Mouse (Mus musculus): ENCODE data around the gene Gm17349. TPM values are rescaled to one million over a fixed set of nuclear protein-coding genes. Genes with fewer than 3 reads are reported as not detected.

The Gm17349 gene
- polyA plus RNA-seq, 1 experiment from 2014 or later, result not detected

- no peak overlapping the region for H3K27ac ChIP-seq
- WGBS, result 3% methylated on average over 12 of the region's 12 CpGs
- H3K4me3 ChIP-seq, result no peak overlapping the region
- no peak overlapping the region for H3K9ac ChIP-seq
- no peaks in the 10 kb centered on the region for H3K9me3 ChIP-seq
- H3K4me1 ChIP-seq, result peaks cover 25% of the 10 kb centered on the region
- no peak overlapping the region for H3K4me2 ChIP-seq
- no peaks in the 10 kb centered on the region for H3K36me3 ChIP-seq
- no peak for ATAC-seq (ENCODE audit: borderline replicate concordance, extremely low read depth, low FRiP score, low TSS enrichment)
- peaks cover 84% of the 10 kb centered on the region for H3K27me3 ChIP-seq
These were observed 36.4 kb downstream of the Gm17349 start for GRCm38 (mm10) chr15:99668881-99669280.

DNA sequence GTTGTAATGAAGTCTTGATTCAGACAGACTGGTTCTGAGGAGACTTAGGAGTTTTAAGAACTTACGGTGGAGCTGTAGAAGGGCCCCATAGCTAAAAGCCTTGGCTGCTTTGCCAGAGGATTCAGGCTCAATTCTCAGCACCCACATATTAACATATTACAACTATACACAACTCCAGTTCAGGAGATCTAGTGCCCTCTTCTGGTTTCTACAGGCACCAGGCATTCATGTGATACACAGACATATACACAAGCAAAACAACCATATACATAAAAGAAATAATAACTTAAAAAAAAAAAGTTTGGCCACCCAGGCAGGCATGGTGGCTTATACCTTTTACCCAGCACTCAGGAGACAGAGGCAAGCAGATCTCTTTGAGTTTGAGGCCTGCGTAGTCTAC is 37.7 kb downstream of the Gm17349 start:
- Histone ChIP-seq H3K36me3 (no peaks in the 10 kb centered on the region), H3K9me3 (no peaks in the 10 kb centered on the region), H3K4me3 (no peak overlapping the region), H3K4me1 (peaks cover 26% of the 10 kb centered on the region), H3K27me3 (peaks cover 79% of the 10 kb centered on the region), H3K27ac (no peak overlapping the region), H3K4me2 (no peak overlapping the region), H3K9ac (no peak overlapping the region)
- ATAC-seq (ENCODE audit: borderline replicate concordance, extremely low read depth, low FRiP score, low TSS enrichment), result no peak
- WGBS, result 96% methylated on average over 2 of the region's 2 CpGs

DNA sequence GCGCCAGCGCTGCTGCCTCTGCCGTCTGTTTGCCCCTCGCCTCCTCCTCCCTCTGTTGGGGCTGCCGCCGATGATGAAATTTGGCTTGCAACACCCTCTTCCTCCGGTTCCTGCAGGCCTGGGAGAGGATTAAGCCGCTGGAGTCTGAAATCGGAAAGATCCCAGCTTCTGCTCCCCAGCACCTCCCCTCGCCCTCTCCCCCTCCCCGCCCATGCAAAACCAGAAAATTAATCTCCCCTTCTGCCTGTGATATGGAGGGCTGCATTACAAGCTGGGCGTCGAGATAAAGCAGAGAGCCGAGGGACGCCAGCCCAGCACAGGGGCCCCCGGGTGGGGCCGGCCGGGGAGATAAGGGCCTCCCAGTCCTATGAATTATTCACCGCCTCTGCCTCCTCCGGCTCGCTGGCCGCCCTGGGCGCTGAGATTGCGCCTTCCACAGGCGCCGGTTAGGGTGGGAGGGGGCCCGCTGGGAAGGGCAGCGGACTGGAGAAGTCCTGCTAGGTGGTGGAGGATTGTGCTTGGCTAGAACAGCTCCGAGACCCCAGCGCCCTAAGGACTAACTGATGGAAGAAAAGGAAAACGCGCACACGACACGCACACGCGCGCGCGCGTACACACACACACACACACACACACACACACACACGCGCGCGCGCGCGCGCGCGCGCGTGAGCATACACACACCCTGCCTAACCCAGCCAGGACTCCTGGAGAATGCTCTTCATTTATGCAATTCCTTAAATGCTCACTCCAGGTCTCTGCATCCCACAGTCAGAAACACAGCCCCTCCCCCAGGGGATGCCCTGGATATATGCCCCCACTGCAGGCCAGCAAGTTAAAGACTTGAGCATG is 40.5 kb downstream of the Gm17349 start:
- Histone ChIP-seq H3K4me2 (peak overlapping the region; percentile 93), H3K27me3 (peaks cover 63% of the 10 kb centered on the region), H3K4me3 (peak overlapping the region; percentile 44), H3K36me3 (no peaks in the 10 kb centered on the region), H3K9me3 (no peaks in the 10 kb centered on the region), H3K4me1 (peaks cover 14% of the 10 kb centered on the region), H3K27ac (peak overlapping the region; percentile 41; the same call in 1 of the 2 replicates), H3K9ac (peak overlapping the region; percentile 38)
- under 1% methylated on average over 51 of the region's 52 CpGs for WGBS
- peak; percentile 77 for ATAC-seq (ENCODE audit: borderline replicate concordance, extremely low read depth, low FRiP score, low TSS enrichment)

DNA sequence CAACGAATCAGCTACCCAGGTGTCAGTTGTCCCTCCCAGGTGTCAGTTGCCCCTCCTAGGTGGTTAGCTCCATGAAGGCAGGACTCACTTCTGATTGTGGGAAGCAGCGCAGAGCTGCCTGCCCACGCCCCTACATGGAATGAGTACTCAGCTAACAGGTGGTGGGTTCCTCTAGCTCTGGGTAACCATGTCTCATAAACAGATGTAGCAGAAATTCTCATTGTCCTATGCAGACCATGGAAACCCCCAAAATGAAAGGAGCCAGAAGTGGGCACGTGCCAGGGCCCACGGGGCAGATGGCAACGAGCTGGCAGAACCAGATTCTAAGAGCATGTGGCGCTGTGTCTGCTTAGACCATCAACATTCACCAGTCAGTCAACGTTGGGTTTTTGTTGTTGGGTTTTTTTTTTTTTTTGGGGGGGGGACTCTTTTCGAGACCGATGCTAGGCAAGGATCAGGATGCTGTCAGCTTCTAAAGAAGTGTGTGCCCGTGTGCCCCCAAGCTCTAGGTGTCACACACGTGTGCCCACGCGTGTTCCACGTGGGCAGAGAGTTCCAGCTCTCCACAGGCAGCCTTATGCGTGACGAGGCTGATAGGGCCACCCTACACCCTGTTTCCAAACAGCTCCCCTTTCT is 41.2 kb downstream of the Gm17349 start:
- H3K27ac ChIP-seq, result no peak overlapping the region
- 3% methylated on average over 17 of the region's 17 CpGs for WGBS
- no peaks in the 10 kb centered on the region for H3K9me3 ChIP-seq
- no peak overlapping the region for H3K9ac ChIP-seq
- H3K4me3 ChIP-seq, result peak overlapping the region; percentile 44
- H3K4me2 ChIP-seq, result peak overlapping the region; percentile 93
- peaks cover 14% of the 10 kb centered on the region for H3K4me1 ChIP-seq
- H3K27me3 ChIP-seq, result peaks cover 56% of the 10 kb centered on the region
- H3K36me3 ChIP-seq, result no peaks in the 10 kb centered on the region
- no peak for ATAC-seq (ENCODE audit: borderline replicate concordance, extremely low read depth, low FRiP score, low TSS enrichment)

DNA sequence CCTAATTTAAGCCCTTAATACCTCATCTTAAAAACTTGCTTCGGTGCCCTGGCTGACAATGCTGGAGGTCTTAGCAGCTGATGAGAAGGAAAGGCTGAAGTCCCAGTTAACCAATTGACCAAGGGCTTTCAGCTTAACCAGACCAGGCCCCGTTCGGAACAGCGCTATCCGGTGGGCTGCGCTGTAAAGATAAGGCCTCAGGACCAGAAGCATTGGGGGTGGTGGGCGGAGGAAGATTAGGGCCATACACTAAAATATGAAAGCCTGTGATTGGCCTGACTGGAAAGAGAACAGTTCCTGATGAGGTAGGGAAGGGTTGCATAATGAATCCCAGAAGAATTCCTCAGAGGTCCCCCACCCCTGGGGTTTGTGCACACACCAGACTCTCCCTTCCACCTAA is 42.9 kb downstream of the Gm17349 start:
- H3K36me3 ChIP-seq, result no peaks in the 10 kb centered on the region
- no peak overlapping the region for H3K4me2 ChIP-seq
- no peak for ATAC-seq (ENCODE audit: borderline replicate concordance, extremely low read depth, low FRiP score, low TSS enrichment)
- H3K4me3 ChIP-seq, result no peak overlapping the region
- H3K9ac ChIP-seq, result no peak overlapping the region
- peaks cover 50% of the 10 kb centered on the region for H3K27me3 ChIP-seq
- 55% methylated on average over 7 of the region's 7 CpGs for WGBS
- peaks cover 14% of the 10 kb centered on the region for H3K4me1 ChIP-seq
- H3K27ac ChIP-seq, result no peak overlapping the region
- H3K9me3 ChIP-seq, result no peaks in the 10 kb centered on the region

- H3K36me3 ChIP-seq, result no peaks in the 10 kb centered on the region
- WGBS, result 94% methylated on average over 15 of the region's 15 CpGs
- H3K9ac ChIP-seq, result no peak overlapping the region
- no peak overlapping the region for H3K27ac ChIP-seq
- no peak overlapping the region for H3K4me2 ChIP-seq
- peaks cover 14% of the 10 kb centered on the region for H3K4me1 ChIP-seq
- H3K4me3 ChIP-seq, result no peak overlapping the region
- ATAC-seq (ENCODE audit: borderline replicate concordance, extremely low read depth, low FRiP score, low TSS enrichment), result no peak
- peaks cover 47% of the 10 kb centered on the region for H3K27me3 ChIP-seq
- no peaks in the 10 kb centered on the region for H3K9me3 ChIP-seq
These were observed 44.0 kb downstream of the Gm17349 start for GRCm38 (mm10) chr15:99661121-99661830.

DNA sequence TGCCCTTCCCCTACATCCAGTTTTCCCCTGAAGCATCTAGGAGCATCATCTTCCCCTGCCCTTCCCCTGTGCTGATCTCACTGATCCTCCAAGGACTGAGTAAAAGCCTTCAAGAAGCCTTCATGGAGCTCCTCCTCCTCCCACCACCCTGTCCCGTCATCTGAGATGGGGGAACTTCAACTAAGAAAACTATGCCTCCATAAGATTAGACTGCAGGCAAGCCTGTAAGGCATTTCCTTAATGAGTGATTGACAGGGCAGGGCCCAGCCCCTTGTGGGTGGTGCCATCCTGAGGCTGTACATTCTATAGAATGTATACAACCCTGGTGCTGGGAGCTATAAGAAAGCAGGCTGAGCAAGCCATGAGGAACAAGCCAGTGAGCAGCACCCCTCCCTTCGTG is 46.9 kb downstream of the Gm17349 start:
- H3K36me3 ChIP-seq, result no peaks in the 10 kb centered on the region
- H3K4me3 ChIP-seq, result no peak overlapping the region
- WGBS, result 30% methylated on average over 2 of the region's 2 CpGs
- peaks cover 48% of the 10 kb centered on the region for H3K27me3 ChIP-seq
- H3K9me3 ChIP-seq, result no peaks in the 10 kb centered on the region
- H3K9ac ChIP-seq, result no peak overlapping the region
- no peak overlapping the region for H3K4me2 ChIP-seq
- no peak for ATAC-seq (ENCODE audit: borderline replicate concordance, extremely low read depth, low FRiP score, low TSS enrichment)
- H3K4me1 ChIP-seq, result peaks cover 8% of the 10 kb centered on the region; the same call in 1 of the 2 replicates
- no peak overlapping the region for H3K27ac ChIP-seq

GRCm38 (mm10) chr15:99655956-99656355 is 49.3 kb downstream of the Gm17349 start:
- H3K4me2 ChIP-seq, result no peak overlapping the region
- peaks cover 9% of the 10 kb centered on the region; the same call in 1 of the 2 replicates for H3K4me1 ChIP-seq
- H3K36me3 ChIP-seq, result no peaks in the 10 kb centered on the region
- no peak overlapping the region for H3K4me3 ChIP-seq
- H3K9ac ChIP-seq, result no peak overlapping the region
- WGBS, result 35% methylated on average over 9 of the region's 9 CpGs
- ATAC-seq (ENCODE audit: borderline replicate concordance, extremely low read depth, low FRiP score, low TSS enrichment), result no peak
- H3K27me3 ChIP-seq, result peaks cover 35% of the 10 kb centered on the region
- H3K27ac ChIP-seq, result no peak overlapping the region
- H3K9me3 ChIP-seq, result no peaks in the 10 kb centered on the region

GRCm38 (mm10) chr15:99653876-99654275 is 51.4 kb downstream of the Gm17349 start:
- H3K4me1 ChIP-seq, result peaks cover 27% of the 10 kb centered on the region
- 3% methylated on average over 21 of the region's 21 CpGs for WGBS
- ATAC-seq (ENCODE audit: borderline replicate concordance, extremely low read depth, low FRiP score, low TSS enrichment), result no peak

GRCm38 (mm10) chr15:99653291-99653690 is 52.0 kb downstream of the Gm17349 start:
- Histone ChIP-seq H3K36me3 (no peaks in the 10 kb centered on the region), H3K4me1 (peaks cover 32% of the 10 kb centered on the region), H3K9me3 (no peaks in the 10 kb centered on the region), H3K9ac (no peak overlapping the region), H3K27ac (no peak overlapping the region), H3K4me3 (peak overlapping the region; percentile 13; the same call in 1 of the 2 replicates), H3K4me2 (peak overlapping the region; percentile 53), H3K27me3 (peaks cover 35% of the 10 kb centered on the region)
- WGBS, result 11% methylated on average over 8 of the region's 8 CpGs
- no peak for ATAC-seq (ENCODE audit: borderline replicate concordance, extremely low read depth, low FRiP score, low TSS enrichment)

More at GRCm38 (mm10) chr15:99653876-99654275, 51.4 kb downstream of the Gm17349 start:
- Histone ChIP-seq H3K27me3 (peaks cover 35% of the 10 kb centered on the region), H3K9ac (0 out of 2 replicates have a peak overlapping the region, but pooled peaks have one; percentile 1), H3K9me3 (no peaks in the 10 kb centered on the region), H3K27ac (no peak overlapping the region), H3K4me3 (peak overlapping the region; percentile 13; the same call in 1 of the 2 replicates), H3K4me2 (peak overlapping the region; percentile 53), H3K36me3 (no peaks in the 10 kb centered on the region)
